Mouse (Mus musculus) brain, embryonic 14.5 days (tissue): Measurements from ENCODE around the gene Med4.

Source experiments
- CTCF ChIP-seq: fragments of 200-500 bp; IDR thresholded peaks from 2 replicates; pipeline ENCODE4 v1.5.1; 2012; ENCODE audit warnings: inconsistent platforms, mild to moderate bottlenecking, moderate library complexity, borderline replicate concordance; ENCODE audit not compliant: insufficient read depth, insufficient read length; ENCODE audit errors: extremely low read depth
- POLR2A ChIP-seq: fragments of 200-500 bp; IDR thresholded peaks from 2 replicates; pipeline ENCODE4 v1.6.1; 2012; ENCODE audit warnings: mild to moderate bottlenecking, inconsistent platforms, borderline replicate concordance; ENCODE audit not compliant: poor library complexity, insufficient read depth, insufficient read length, severe bottlenecking; ENCODE audit errors: extremely low read depth

- TF ChIP-seq CTCF (no peak), POLR2A (no peak)
Measured at GRCm38 (mm10) chr14:73535641-73536040, 25.8 kb downstream of the Med4 start.
